Mouse (Mus musculus): ENCODE measurements around the gene Tapbp.
A peak's percentile ranks its signal among the peaks of the same experiment; 100 is the strongest.

Gene Tapbp

GRCm38 (mm10) chr17:33924577-33925283, 9.0 kb downstream of the Tapbp start:
- DNase-seq = peak; percentile 62

DNA sequence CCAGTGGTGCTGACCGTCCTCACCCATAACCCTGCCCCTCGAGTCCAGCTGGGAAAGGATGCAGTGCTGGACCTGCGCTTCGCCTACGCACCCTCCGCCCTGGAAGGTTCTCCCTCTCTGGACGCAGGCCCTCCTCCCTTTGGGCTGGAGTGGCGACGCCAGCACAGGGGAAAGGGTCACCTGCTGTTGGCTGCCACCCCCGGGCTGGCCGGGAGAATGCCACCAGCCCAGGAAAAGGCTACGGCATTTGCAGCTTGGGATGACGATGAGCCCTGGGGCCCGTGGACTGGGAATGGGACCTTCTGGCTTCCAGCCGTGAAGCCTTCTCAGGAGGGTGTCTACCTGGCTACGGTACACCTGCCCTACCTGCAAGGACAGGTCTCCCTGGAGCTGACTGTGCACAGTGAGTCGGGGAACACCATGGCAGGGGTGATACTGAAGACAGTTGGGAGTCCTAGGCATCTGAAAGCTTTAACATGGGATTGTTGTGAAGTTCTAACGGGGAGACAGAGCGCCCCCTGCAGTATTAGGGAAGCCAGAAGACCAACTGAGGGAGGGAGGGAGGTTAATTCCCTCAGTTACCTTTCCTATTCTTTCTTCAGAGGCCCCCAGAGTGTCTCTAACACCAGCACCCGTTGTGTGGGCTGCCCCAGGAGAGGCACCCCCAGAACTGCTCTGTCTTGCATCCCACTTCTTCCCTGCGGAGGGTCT, 9.9 kb downstream of the Tapbp start:
- no peak for DNase-seq

DNA sequence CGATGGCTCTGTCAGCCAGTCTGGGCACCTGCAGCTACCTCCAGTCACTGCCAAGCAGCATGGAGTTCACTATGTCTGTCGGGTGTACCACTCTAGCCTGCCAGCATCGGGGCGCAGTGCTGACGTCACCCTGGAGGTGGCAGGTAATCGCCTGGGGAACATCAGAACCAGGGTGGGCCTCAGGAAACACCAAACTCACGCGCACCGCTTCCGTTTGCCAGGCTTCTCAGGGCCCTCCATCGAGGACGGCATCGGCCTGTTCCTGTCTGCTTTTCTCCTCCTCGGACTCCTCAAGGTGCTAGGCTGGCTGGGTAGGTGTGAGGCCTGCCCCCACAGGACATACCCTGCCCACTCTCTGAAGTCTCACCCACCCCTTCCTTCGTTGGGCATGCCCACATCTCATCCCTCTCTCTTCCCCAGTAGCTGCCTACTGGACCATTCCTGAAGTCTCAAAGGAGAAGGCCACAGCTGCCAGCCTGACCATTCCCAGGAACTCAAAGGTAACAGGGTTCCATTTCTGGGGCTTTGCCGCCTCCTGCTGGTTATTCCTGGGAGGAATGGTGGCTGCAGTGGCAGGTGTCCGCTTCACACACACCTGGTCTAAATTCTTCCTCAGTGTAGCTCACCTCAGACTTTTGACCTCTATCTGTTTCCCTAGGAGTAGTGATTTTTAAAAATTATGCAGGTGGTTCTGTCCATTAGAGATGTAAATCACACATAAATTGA, 10.7 kb downstream of the Tapbp start:
- peak; percentile 52 for DNase-seq

DNA sequence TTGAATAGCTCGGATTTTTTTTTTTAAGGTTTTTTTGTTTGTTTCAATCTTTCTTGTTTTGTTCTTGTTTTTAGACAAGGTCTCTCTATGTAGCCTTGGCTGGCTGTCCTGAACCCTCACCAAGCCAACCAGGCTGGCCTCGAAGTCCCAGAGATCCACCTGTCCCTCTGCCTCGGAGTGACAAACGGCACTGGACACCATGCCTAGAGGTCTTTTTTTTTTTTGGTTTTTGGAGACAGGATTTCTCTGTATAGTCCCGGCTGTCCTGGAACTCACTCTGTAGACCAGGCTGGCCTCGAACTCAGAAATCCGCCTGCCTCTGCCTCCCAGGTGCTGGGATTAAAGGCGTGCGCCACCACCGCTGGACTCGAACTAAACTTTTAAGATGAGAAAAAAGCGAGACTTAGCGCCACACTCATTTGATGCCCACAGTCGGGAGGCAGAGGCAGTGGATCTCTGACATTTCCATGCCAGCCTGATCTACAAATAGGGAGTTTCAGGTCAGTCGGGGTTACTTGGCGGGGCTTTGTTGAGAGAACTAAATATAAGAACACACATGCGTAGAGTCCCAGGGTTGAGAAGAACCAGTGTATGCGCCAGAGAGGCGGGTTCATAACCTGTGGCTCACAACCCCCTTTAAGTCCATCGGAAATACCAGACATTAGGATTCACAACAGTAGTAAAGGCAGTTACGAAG, 12.7 kb downstream of the Tapbp start:
- DNase-seq = no peak

DNA sequence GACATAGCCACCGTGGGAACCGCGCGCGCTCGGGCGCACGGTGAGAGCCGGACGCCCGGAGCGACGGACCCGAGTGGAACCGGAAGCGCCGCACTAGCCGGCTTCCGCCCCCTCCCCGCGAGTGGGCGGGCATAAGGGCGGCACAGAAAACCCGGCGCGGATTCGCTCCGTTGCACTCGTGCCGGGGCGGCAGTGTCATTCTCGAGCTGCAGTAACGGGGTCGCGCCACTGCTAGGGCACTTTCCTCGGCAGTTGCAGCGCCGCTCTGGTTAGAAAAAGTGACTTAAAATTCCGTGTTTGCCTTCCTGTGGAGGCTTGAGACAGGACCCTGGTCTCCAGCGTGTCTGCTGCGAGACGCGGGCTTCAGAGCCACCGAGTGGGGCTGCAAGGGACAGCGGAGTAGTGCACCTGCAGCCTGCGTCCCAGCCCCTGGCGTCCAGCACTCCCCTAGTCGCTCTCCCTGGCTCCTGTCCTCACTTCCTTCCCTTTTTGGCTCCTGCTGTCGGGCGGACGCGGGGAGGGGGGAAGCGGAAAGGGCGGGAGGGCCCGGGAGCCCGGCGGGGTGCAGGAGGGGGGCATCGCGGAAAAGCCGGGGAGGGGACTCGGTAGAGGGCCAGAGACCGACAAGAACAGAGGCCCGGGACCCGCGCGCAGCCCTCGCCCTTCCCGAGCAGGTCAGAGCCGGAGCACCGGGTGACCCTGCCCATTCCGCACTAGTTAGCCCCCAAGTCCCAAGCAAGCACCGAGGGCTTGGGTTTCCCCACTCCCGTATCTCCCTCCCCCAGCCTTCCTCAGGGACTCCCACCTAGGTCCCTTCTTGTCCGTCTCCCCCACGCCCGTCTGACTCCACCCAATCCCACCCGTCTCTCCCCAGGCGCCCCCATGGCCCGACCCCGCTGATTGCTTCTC, 13.9 kb downstream of the Tapbp start, which contains the start of gene Rgl2:
TSS of gene Rgl2 (plus strand) at position 173 of the 909 bp plus-strand sequence.
- peak; percentile 94 for DNase-seq

- peak; percentile 54 for DNase-seq
Observed at GRCm38 (mm10) chr17:33930280-33931158, 14.8 kb downstream of the Tapbp start.

GRCm38 (mm10) chr17:33931159-33931866, 15.6 kb downstream of the Tapbp start:
- DNase-seq = no peak

- DNase-seq = no peak
Observed at GRCm38 (mm10) chr17:33931947-33932346, 16.2 kb downstream of the Tapbp start.

DNA sequence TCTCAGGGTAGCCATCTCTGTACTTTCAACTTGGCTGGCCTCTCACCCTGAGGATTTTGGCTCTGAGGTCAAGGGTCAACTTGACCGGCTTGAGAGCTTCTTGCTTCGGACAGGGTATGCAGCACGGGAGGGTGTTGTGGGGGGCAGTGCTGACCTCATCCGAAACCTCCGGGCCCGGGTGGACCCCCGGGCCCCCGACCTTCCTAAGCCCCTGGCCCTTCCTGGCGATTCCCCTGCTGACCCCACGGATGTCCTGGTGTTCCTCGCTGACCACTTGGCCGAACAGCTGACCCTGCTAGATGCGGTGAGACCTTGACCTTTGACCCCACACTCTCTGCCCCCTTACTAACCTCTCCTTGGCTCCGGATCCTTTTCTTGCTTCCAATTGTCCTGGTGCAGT, 16.7 kb downstream of the Tapbp start:
- no peak for DNase-seq

DNA sequence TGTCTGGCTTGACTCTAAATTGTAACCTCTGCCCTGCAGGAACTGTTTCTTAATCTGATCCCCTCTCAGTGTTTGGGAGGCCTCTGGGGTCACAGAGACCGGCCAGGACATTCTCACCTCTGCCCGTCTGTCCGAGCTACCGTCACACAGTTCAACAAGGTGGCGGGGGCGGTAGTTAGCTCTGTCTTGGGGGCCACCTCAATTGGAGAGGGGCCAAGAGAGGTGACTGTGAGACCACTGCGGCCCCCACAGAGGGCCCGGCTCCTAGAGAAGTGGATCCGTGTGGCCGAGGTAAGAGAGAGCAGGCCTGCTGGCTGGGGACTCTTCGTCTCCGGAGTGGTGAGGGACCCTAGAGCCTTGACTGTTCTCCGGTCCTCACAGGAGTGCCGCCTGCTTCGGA, 17.3 kb downstream of the Tapbp start:
- DNase-seq = no peak

DNA sequence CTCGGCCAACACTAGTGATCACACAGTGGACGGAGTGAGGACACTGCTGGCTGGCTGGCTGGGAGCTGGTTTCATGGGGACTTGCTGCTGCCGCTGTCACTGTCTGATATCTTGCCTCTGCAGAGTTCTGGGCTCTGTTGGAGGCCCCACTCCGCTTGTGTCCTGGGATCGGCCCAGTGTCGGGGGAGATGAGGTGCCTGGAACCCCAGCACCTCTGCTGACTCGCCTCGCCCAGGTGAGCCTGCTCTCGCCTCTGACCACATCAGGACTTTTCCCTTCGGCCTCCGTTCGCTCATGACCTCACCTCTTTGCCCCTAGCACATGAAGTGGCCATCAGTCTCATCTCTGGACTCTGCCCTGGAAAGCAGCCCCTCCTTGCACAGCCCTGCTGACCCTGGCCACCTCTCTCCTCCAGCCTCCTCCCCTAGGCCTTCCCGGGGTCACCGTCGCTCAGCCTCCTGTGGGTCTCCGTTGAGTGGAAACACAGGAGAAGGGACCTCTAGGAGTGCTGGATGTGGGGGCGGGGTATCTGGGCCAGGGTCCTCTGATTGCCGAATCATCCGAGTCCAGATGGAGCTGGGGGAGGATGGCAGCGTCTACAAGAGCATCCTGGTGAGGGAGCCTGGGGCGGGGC, 19.8 kb downstream of the Tapbp start:
- DNase-seq = no peak

- no peak for DNase-seq
Observed at GRCm38 (mm10) chr17:33936993-33937392, 21.3 kb downstream of the Tapbp start.

DNA sequence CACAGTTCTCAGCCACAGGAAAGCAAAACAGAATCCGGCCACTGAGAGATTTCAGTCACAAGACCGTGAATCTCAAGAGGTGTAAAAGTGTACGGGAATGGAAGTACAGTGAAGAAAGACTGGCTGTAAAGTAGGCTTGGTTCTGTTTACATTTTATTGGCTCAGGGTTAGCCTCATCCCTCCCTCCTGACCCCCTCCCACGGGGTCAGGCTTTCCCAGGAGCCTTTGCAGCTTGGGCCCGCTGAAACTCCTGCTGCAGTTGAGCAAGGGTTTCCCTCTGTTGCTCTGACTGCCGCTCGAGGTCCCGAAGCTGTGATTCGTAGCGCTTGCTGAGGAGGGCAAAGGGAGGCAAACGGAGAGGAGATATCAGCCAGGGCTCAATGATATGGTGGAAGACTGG, 23.1 kb downstream of the Tapbp start:
- no peak for DNase-seq

DNA sequence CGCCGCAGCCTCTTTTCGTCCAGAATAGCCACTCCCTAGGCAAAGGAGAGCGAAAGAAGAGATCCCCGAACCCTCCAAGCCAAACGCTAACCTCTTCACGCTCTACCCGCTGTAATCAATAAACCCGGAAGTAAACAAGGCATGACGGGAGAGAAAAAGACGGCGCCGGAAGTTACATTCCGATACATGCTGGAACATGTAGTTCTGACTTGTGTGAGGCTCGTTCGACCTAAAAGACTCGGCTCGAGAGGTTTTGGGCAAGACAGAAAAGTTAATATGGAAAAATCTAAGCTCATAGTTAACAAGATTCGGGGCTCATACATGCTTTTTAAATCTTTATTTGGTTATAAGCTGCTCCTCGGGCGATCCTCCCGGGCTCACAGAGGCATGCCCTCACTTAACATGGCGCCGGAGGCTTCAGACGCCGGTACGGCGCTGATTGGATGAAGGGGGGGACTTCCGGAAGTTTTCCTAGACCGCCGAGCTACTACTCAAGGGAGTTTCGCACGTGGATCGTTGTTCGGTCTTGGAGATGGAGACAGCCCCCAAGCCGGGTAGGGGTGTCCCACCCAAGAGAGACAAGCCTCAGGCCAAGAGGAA, 24.6 kb downstream of the Tapbp start, which contains the start of the genes Pfdn6 and Wdr46:
TSS of gene Pfdn6 (minus strand) at position 138 of the 600 bp plus-strand sequence.
TSS of gene Wdr46 (plus strand) at position 455 of the 600 bp plus-strand sequence.
- DNase-seq = peak; percentile 87

DNA sequence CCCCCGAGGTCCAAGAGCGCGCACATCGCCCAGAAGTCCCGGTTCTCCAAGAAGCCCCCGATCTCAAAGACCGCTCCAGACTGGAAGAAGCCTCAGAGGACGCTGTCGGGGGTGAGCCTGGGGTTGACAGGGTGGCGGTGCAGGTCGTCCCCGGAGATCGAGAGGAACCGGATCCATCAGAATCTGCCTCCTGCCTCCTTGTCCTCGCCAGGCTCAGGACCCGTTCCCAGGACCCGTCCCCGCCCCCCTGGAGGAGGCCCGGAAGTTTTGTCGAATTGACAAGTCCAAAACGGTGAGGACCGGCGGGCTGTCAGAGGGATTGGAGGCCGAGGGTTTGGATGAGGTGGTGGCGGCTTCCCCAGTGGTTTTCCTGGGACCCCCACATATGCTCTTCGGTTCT, 25.3 kb downstream of the Tapbp start:
- no peak for DNase-seq

DNA sequence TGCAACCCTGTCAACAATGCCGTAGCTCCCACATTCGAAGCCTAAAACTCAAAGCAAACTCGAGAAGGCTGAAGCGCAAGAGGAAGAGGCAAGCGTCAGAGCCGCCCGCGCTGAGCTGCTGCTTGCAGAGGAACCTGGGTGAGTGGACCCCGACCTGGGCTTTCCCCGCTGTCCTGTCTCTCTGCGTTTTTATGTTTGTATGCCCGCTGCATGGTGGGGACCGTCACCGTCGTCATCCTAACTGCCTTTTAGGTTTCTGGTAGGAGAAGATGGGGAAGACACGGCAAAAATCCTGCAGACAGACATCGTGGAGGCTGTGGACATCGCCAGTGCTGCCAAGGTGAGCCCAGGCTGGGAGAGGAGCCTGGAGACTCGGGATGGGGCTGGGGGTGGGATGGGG, 25.7 kb downstream of the Tapbp start:
- no peak for DNase-seq

DNA sequence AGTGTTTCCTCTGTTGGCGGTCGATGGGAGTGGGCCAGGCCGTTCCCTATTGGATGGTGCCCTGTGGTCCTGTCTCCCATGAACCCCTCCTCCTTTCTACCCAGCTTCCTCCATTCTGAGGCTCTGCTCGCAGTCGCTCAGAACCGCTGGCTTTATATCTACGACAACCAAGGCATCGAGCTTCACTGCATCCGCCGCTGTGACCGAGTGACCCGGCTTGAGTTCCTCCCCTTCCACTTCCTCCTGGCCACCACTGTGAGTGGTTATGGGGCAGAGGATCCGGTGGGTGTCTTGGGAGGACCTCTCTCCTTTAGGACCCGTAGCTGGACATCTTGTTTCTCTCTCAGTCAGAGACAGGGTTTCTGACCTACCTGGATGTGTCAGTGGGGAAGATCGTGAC, 27.8 kb downstream of the Tapbp start:
- no peak for DNase-seq

DNA sequence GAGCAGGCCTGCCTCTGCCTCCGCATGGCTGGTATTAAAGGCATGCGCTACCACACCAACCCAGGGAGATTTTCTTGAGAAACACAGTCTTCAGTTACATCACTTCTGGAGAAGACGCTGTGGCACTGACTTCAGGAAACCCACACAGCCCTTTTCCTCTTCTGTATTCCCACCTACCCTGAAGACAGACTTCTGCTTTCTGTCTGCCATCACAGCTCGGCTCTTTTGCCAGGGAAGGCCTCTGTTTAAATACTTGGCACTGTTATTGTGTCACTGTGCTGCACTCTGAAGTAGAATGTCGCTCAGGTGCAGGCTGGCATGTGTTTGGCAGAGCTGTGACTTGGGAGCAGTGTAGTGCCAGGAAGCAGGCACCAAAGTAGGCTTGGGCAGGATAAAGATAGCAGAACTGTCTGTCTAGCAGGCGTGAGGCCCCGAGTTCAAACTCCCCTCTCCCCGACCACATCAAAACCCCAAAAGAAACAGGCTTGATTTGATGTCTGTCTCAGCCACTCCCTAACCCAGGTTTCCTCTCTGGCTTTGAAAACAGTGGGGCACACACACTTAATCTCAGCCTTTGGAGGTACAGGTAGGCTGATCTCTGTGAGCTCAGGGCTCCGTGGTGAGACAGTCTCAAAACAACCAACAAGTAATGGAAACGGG, 31.9 kb downstream of the Tapbp start:
- DNase-seq = no peak
